Mouse (Mus musculus): ENCODE results near the gene Adar. TPM values are rescaled to one million over a fixed set of nuclear protein-coding genes. Genes with fewer than 3 reads are reported as not detected.

Gene Adar
- total RNA-seq (2021): 100 to 1,000 TPM; 123 to 156 TPM

DNA sequence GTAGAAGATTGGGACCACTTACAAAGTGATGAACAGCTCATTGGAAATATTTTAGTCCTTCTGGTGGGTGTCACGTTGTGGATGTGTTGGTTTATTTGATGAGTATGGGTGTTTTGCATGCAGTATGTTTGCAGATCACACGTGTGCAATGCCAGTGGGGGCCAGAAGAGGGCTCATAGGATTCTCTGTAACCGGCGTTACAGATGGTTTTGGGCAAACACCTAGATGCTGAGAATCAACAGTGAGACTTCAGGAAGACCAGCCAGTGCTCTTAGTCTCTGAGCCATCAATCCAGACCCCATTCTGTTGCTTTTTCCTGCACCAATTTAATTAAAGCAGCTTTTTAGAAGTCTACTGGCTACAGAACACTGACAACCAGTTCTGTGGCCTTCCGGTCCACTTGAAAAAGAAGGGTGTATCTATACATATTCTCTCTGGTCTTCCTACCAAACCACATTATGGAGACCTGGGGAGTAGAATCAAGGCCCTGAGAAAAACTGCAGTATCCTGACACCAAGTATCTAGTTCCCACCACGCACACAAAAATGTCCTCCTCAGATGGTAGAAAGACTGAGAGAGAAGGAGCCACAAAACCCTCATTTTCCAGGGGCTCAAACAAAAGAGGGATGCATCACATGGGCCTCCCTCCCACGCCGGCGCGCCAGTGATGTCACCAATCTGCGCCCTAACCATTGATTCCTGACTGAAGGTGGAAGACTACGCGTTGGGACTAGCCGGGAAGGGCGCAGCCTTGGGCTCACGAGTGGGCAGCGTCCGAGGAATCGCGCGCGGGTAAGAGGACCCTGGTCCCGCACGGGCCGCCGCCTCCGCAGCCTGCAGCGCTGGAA lies at the start of gene Adar:
Gene Adar (plus strand): TSS at position 664 of the 848 bp plus-strand sequence.
- intact Hi-C loops (cut with DNase I): loop anchor here (2.0 kb wide), 1 partner anchor 58 kb away; the partner anchor contains the start of gene Ube2q1

DNA sequence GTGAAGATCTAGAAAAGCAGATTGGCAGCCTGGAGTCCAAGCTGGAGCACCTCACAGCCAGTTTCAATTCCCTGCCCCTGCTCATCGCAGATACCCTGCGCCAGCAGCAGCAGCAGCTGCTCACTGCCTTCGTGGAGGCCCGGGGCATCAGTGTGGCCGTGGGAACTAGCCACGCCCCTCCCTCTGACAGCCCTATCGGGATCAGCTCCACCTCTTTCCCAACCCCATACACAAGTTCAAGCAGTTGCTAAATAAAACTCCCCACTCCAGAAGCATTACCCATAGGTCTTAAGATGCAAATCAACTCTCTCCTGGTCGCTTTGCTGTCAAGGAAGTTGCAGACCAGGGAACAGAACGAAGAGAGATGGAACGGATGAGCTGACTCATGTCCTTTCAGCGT lies 47.7 kb upstream of the Adar start:
- intact Hi-C loops (cut with DNase I): no loop called here
- no peak for DNase-seq (ENCODE audit: low spot score in 2 of 2)

More for the DNA sequence above, at the start of gene Adar:
- peak; percentile 92 for DNase-seq (ENCODE audit: low spot score in 2 of 2)

DNA sequence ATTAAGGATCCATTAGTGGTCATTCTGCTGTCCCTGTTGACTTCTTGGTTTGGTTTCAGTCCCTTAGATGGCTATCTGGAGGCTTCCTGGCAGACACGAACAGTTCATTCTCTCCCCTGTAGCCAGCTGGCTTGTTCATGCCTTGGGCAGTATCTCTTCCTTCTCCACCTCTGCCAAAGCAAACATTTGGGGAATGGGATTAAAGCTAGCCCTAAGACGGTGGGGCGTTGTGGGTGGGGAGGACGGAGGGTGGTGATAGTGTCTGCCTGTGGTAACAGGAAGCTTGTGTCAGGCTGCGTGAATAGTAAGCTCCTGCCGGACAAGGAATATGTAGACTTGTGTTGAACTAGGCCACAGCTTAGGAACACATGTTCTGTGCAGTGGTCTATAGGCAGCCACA lies 43.5 kb upstream of the Adar start:
- intact Hi-C loops (cut with DNase I): no loop called here
- DNase-seq (ENCODE audit: low spot score in 2 of 2): no peak

- intact Hi-C loops (cut with DNase I): no loop called here
- no peak for DNase-seq (ENCODE audit: low spot score in 2 of 2)
Measured at GRCm38 (mm10) chr3:89672573-89673317, 42.1 kb upstream of the Adar start.

- no peak for DNase-seq (ENCODE audit: low spot score in 2 of 2)
- intact Hi-C loops (cut with DNase I): no loop called here
Measured at GRCm38 (mm10) chr3:89677617-89678016, 37.2 kb upstream of the Adar start.

DNA sequence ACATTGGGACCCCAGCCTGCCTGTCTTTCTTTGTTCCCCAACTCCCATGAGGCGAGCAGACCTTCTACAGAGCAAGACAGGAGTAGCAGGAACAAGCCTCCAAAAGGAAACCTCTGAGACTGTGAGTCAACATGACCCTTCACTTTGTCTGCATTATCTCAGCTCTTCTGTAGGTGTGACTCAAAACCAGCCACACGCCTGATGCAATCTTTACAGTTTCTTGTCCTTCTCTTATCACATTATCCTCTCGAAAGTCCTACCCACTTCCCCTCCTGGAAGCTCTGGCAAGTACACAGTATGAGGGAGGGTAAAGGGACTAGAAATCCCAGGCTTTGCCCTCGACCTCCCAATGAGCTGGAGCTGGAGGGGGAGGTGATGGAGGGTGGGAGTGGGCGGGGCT lies 28.8 kb upstream of the Adar start:
- intact Hi-C loops (cut with DNase I): no loop called here
- DNase-seq (ENCODE audit: low spot score in 2 of 2): no peak

- intact Hi-C loops (cut with DNase I): loop anchor here (2.0 kb wide), 2 partner anchors 176 to 232 kb away; no protein-coding TSS in a partner anchor
- peak; percentile 87 to 90 for DNase-seq (ENCODE audit: low spot score in 2 of 2)
Measured at GRCm38 (mm10) chr3:89688694-89689581, 25.9 kb upstream of the Adar start.

GRCm38 (mm10) chr3:89691776-89692175 lies 23.0 kb upstream of the Adar start:
- intact Hi-C loops (cut with DNase I): no loop called here
- DNase-seq (ENCODE audit: low spot score in 2 of 2): no peak

DNA sequence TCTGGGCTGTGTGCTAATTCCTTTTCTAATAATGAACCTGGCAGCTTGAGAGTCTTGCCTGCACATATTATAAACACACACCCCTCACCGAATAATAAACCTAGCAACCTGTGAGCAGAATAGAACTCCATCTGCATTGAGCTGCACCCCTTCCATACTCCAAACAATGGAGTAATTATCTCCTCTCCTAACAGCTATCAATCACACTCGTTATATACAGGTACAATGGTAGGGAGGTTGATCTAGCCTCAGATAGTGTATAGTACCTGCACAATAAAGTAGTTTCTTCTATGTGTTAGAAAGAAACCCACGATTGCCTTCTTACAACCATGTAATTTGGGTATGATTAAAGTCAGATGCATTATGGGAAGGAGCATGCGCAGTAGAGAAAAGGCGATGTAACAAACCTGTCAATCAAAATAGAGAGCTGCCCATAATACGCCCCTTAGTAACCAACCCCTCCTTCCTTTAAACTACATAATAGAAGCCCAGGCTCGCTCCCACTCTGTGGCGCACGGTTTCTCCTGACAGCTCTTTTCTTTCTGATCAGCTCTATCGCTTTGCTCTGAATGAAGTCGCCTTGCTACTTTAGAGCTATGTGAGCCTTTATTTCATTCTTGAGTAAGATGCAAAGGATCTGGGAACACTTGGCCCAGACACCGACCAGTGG lies 18.5 kb upstream of the Adar start:
- intact Hi-C loops (cut with DNase I): no loop called here
- peak in 1 of 2 experiments; percentile 23 for DNase-seq (ENCODE audit: low spot score in 2 of 2)

DNA sequence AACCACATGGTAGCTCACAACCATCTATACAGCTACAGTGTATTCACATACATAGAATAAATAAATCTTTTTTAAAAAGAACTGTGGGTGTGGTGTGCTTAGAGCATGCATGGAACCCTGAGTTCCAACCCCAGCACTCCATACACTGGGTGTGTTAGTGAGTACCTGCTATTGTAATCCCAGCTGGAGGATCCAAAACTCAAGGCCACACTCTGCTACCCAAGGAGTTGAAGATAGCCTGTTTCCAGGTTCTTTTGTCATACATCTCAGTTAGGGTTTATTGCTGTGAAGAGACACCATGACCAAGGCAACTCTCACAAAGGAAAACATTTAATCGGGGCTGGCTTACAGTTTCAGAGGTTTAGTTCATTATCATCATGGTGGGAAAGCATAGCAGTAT lies 15.9 kb upstream of the Adar start:
- DNase-seq (ENCODE audit: low spot score in 2 of 2): no peak
- intact Hi-C loops (cut with DNase I): no loop called here

- DNase-seq (ENCODE audit: low spot score in 2 of 2): no peak
- intact Hi-C loops (cut with DNase I): no loop called here
Measured at GRCm38 (mm10) chr3:89700461-89700860, 14.4 kb upstream of the Adar start.

DNA sequence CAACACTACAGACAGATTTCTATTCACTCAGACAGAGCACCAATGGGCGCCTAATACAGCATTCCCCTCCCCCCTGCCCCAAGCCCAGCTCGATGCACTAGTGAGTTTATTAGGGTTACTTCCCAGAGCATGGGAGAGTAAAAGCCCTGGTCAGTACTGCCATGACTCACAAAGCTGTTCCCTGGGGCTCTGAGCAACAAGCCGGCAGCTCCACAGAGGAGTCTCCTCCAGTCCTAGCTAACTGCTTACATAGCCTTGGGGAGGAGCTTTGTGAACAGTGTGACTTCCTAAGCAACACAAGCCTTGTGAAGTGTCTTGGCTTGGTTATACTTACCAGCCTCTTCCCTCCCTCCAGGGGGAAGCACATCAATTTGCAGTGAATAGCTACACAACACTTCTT lies 11.2 kb upstream of the Adar start:
- no peak for DNase-seq (ENCODE audit: low spot score in 2 of 2)
- intact Hi-C loops (cut with DNase I): no loop called here

- intact Hi-C loops (cut with DNase I): no loop called here
- DNase-seq (ENCODE audit: low spot score in 2 of 2): no peak
Measured at GRCm38 (mm10) chr3:89704064-89704463, 10.8 kb upstream of the Adar start.

DNA sequence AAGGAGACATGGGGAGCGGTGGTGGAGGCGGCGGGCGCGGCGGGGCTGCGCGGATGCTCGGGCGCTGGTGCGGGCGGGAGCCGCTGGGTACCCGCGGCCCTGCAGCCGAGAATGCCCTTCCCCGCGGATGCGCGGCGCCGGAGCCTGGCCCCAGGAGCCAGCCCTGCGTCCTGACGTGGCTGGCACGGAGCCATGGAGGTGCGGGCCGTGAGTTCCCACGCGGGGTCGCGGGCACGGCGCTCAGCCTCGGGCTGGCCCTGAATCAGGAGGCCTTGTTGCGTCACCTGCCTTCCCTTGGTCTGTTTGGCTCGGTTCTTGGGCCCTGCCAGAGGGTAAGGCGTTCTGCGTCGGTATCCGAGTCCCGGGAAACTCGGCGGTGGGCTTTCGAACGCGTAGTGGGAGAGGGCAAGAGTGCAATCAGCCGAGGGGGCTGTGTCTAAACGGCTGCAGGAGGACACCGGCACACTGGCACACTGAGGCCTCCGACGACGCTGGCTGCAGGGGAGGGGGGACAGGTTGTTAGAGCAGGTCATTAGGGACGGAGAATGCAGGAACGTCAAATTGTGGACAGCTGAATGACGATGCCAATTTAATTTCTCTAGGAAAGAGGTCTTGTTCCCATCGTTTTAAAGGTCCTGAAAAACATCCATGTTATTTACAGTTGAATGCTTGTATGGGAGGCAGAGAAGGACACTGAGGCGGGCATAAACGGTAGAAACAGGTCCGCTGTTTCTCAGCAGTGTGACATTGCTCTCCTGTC lies 565 bp downstream of the Adar start:
- DNase-seq (ENCODE audit: low spot score in 2 of 2): no peak
- intact Hi-C loops (cut with DNase I): loop anchor here (2.0 kb wide), 1 partner anchor 57 kb away; the partner anchor contains the start of gene Ube2q1

- intact Hi-C loops (cut with DNase I): loop anchor here (2.0 kb wide), 1 partner anchor 57 kb away; the partner anchor contains the start of gene Ube2q1
- peak in 1 of 2 experiments; percentile 24 for DNase-seq (ENCODE audit: low spot score in 2 of 2)
Measured at GRCm38 (mm10) chr3:89715967-89716256, 1.1 kb downstream of the Adar start.

DNA sequence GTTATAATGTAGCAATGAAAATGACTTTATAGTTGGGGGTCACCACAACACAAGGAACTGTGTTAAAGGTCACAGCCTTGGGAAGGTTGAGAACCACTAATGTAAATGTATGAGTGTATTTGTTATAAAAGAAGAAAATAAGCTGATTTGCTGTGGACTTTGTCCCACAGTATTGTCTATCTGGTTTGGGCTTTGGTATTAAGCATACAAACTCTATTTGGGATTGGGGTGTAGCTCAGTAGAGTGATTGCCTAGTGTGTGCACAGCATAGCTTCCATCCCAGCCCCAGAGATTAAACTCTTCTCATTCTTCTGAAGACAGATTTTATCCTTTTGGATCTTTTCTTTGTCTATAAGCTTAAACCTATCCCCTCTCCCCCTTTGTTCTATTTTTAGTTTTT lies 7.2 kb downstream of the Adar start:
- DNase-seq (ENCODE audit: low spot score in 2 of 2): no peak
- intact Hi-C loops (cut with DNase I): no loop called here

- DNase-seq (ENCODE audit: low spot score in 2 of 2): no peak
- intact Hi-C loops (cut with DNase I): no loop called here
Measured at GRCm38 (mm10) chr3:89723400-89724084, 8.7 kb downstream of the Adar start.

- DNase-seq (ENCODE audit: low spot score in 2 of 2): no peak
- intact Hi-C loops (cut with DNase I): no loop called here
Measured at GRCm38 (mm10) chr3:89727028-89727427, 12.2 kb downstream of the Adar start.
